Mouse (Mus musculus) kidney, adult 18-20 months (tissue): ENCODE data around the gene Mgat5.

Source experiments
- DNase-seq: peaks from one replicate; pipeline ENCODE4 v3.0.0; 2021

The Mgat5 gene

DNA sequence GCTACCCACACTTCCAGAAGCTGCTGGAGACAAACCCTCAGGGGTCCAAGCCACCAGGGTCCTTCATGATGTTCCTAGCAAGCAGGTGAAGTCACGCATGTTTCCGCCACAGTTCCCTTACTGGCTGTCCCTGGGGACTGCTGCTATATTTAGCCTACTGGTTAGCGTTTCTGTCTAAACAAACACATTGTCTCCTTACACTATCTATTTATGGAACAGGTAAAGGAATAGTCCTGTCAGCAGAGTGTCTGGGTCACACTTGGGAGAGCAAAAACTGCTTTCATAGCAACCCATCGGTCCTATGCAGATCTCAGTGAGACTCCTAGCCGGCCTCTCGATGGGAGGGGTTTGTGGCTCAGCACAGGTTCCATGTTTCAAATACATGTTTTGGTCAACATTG is 306.5 kb downstream of the Mgat5 start:
- no peak for DNase-seq

DNA sequence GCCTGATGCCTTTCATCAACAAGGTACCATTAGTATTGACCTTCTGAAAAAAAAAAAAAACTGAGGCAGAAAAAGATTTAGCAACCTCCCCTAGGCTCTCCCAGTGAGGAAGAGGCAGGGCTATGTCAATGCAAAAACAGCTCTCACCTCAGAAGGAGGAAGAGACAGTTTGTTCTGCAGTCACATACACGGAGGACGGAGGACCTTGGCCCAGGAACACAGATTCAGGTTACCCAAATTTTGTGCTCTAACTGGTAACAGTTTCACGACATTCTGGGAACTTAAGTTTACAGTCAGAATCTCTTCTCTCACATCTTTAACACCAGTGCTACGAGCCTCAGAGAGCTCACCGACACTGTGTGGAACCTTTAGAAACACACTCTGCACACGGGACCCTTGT is 307.9 kb downstream of the Mgat5 start:
- DNase-seq, result no peak

DNA sequence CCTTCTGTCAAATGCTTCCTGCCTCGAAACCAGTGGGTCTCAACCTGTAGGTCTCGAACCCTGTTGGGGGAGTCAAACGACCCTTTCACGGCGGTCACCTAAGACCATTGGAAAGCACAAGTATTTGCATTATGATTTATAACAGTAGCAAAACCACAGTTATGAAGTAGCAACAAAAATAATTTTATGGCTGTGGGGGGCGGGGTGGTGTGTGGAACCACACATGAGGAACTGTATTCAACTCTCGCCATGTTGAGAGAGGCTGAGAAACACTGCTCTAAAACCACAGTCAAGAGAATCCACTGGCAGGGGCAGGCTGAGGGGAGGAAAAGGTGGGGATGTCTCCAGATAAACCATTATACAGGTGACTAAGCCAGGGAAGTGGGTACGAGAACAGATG is 308.3 kb downstream of the Mgat5 start:
- DNase-seq, result no peak

DNA sequence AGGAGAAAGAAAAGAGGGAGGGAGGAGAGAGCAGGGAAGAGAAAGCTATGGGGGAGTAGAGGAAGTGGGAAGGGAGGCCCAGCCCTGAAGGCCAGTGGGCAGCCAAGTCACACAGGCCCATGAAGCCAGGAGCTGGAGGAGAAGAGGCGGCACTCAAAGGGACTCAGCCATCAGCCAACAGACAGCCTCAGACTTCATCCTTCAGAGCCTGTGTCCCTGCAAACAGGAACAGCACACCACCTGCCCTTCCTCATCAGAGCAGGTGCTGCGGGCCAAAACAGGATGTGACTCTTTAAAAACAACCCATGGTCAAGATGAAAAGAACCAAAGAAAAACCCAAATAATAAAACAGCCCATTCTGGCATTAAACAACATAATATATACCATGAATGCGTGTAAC is 308.8 kb downstream of the Mgat5 start:
- DNase-seq, result no peak

DNA sequence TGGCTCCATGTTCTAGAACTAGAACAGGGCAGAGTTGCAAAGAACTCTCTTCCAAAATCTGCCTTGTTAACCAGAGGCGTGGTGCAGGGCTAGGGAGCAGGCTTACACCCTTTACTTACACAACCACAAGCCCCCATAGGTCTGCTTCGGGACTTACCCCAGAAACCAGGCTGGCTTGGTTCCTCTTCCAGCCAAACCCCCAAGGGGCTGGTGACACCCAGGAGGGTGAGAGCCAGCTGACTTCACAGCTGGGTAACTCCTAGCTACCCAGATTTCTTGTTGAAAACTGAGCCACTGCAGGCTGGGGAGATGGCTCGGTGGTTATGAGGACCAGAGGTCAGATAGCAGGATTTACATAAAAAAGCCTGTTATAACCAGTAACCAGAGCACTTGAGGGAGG is 309.7 kb downstream of the Mgat5 start:
- DNase-seq, result no peak

DNA sequence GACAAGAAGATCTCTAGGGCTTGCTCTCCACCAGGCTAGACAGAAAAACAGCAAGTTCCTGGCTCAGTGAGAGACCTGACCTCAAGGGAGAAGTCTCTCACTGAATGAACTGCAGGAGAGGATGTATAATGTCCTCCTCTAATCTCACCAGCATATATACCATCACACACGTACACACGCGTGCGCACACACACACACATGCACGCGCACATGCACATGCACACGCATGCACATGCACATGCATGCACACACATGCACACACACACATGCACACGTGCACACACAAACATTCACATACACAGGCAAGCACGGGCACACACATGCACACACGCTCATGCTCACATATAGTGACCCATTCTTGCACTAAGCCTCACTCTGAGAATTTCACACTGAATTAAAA is 310.1 kb downstream of the Mgat5 start:
- no peak for DNase-seq

DNA sequence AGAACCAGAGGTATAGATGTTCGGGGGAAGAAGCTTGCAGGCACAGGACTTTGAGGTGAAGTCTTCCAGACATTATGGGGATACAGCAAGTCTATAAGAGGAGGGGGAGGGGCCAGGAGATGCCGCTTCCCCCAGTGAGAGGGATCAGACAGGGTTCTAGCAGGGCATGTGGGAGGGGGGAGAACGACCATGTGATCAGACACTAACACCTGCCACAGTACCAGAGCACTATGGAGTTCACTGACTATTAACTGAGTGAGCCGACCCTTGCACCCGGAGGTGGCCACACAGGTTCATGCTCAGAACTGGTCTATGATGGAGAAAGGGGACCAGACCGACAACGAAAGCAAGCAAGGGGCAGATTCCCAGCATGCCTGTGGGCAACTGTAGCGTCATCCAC is 318.5 kb downstream of the Mgat5 start:
- no peak for DNase-seq

DNA sequence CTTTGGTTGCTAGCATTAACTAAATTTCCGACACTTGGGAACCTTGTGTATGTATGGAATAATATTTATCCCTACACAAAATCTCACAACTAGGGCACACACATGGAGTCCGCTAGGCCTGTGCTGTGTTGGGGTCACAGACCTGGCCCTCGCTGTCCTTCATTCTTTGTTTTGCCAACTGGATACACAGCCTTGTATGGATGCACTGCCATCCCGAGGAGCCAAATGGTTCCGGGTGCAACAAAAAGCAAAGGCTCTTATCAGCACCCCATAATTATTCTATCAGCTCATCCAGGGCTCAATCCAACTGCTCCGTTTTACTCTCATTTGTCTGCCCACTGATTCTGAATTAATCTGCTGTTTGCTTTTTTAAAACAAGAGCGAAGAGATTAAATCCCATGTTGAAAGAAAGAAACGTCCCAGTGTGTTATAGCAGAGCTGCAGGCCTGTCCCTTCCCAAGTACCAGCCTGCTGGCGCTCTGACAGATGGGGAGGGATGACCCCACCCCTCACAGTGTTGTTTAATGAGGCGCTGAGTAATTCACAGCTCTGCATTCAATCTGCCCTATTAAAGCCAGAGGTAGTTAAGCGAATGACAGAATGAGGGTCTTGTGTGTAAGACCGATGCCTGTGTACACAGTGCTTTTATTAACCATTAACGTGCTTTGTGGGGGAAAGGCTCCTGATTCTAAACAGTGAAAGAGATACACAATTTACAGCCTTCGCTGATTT is 326.2 kb downstream of the Mgat5 start:
- DNase-seq, result no peak

DNA sequence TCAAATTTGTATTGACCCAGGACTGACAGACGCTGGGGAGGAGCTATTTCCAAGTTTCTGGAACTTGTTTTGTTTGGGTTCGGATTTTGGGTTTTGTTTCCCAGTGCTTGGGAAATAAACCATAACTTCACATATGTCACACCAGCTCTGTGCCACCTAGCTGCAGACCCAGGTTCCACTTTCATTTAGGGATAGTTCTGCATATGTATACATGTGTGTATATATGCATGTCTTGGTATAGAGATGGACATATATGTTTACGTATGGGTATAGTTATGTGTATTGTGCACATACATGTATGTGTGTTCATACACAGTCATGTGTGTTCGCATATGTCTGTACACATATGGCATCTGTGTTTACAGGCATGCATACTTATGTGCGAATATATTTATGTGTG is 326.9 kb downstream of the Mgat5 start:
- no peak for DNase-seq

DNA sequence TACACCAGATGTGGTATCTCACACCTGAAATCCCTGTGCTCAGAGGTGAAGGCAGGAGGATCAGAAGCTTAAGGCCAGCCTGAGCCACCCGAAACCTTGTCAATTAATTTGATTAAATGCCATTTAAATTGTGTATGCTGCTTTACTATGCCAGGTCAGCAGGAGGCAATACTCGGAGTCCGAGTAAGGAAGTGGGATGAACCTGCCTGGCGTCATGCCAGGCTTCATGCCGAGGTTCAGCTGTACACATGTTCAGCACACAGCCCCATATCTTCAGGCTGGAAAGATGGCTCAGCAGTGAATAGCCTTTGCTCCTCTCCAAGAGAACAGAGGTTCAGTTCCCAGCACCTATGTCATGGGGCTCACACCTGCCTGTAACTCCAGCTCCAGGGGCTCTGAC is 331.6 kb downstream of the Mgat5 start:
- no peak for DNase-seq

DNA sequence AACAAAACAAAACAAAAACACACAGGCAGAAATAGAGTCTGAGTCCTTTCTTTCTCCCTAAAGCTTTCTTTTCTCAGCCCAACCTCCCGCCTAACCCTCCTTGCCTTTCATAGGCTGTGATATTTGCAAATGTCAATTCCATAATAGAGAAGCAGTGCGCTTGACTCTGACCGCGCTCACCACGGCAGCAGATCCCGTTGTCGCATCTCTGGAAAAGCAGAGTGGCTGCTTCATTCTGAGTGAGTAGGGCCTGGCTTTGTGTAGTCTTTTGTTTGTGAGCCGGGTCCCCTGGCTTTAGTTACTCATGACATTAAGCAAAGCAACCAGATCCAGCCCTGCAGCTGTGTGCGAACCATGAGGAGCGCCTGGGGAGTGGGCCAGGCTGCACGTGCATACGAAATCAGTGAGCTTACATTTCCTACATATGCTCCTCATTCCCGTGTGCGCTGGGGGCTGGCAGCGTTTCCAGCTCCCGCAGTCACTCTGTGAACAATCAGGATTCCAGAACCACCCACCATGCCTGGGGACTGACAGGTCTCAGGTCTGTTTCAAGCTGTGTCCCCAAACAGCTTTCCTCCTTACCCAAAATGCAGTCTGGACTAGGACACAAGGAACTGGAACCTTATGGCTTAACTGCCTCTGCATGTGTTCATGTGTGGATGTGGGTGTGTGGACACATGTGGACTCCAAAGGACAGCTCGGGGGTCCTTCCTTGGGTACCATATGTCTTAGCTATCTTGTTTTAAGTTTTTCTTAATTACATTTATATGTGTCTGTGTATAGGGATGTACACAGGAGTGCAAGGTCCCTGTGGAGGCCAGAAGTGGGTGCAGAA is 332.6 kb downstream of the Mgat5 start:
- DNase-seq, result no peak
